ENCODE assay signal across 8 mouse cellular contexts in the genomic region with DNA sequence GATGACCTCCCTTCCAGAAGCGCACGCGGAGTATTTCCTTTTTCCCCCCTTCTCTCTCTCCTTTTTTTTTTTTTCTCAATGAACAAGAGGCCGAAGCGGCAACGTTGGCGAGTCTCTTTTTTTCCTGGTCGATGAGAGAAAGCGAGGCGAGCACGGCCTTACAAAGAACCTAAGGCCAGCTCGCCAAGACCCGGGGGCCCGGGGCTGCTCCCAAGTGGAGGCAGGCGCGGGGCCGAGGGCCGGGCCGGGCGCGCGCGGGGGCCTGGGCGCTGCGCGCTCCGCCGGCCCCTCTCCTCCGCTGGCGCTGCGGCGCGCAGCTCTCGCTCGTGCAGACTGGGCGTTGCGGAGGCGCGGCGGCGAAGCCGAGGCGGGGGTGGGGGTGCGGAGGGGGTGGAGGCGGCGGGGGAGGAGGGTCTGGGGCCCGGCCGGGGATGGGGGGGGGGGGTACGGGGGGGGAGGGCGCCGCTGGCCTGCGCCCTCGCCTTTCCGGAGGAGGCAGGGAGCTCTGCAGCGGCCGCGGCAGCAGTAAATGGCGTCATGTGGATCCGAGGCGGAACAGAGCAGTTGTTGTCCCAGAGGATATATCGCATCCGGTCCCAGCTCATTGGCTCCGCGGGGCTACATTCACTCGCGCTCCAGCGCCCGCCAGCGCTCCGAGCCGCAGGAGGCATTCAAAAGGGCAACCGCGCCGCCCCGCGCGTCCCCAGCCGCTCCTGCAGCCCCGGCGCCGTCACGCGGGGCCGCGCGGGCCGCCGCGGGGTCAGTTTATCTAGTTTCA. TPM values are rescaled to one million over a fixed set of nuclear protein-coding genes. Genes with fewer than 3 reads are reported as not detected.
DNase-seq lines count a peak whose midpoint lies in the region; ATAC-seq and TF ChIP-seq lines count a peak whose summit lies in the region.

Spry2 (minus strand) TSS at position 29 of the 778 bp plus-strand sequence.

- H3K9ac ChIP-seq in hindbrain, embryonic 13.5 days: peak within 1 kb of the TSS; percentile 96

- peak within 1 kb of the TSS; percentile 97 for H3K4me2 ChIP-seq in hindbrain, embryonic 13.5 days

- peak; percentile 89 for ATAC-seq in Patski
- peak; percentile 95 for ATAC-seq in hindbrain, embryonic 13.5 days (ENCODE audit: low FRiP score)

- in situ Hi-C loops in Patski (cut with MboI; ENCODE audit: low pct_unique_long_range_greater_than_20kb): no loop called here

- no peak for TF ChIP-seq CTCF in Patski (IDR thresholded peaks at IDR 0.05)

- H3K27ac ChIP-seq in hindbrain, embryonic 13.5 days: peak within 1 kb of the TSS; percentile 99

- peaks cover 7% of the 10 kb centered on the region; the same call in 1 of the 2 replicates for H3K36me3 ChIP-seq in hindbrain, embryonic 13.5 days

- no peaks in the 10 kb centered on the region for H3K27me3 ChIP-seq in Patski
- H3K27me3 ChIP-seq in hindbrain, embryonic 13.5 days: 0 out of 2 replicates have a peak, but pooled peaks cover 3% of the 10 kb centered on the region

- H3K4me1 ChIP-seq in hindbrain, embryonic 13.5 days (replicated peaks): peaks cover 30% of the 10 kb centered on the region

- H3K9me3 ChIP-seq in hindbrain, embryonic 13.5 days: no peaks in the 10 kb centered on the region

- CTCF ChIA-PET in Patski (lab: Charles Lee): interaction anchor here (1.3 to 1.7 kb wide), 3 partner anchors 25 to 422 kb away, joined by 3 to 6 read pairs (median 5); no protein-coding TSS in a partner anchor

- WGBS in hindbrain, embryonic 13.5 days: under 1% methylated on average over 57 of the region's 89 CpGs

- peak within 1 kb of the TSS; percentile 87 for H3K4me3 ChIP-seq in hindbrain, embryonic 13.5 days

- POLR2A ChIA-PET in Patski (lab: Charles Lee): interaction anchor here (0.7 to 1.1 kb wide), 4 partner anchors 12 to 424 kb away, joined by 3 read pairs; no protein-coding TSS in a partner anchor

- no peak for DNase-seq in Patski (ENCODE audit: low read depth, low spot score)
- peak; percentile 89 for DNase-seq in cerebellum, adult 9-11 months
- peak; percentile 68 to 84 for DNase-seq in frontal cortex, postnatal 25 days (ENCODE audit: low spot score in 2 of 2)
- peak; percentile 87 to 90 for DNase-seq in layer of hippocampus, postnatal 36 days
- DNase-seq in lung, postnatal 25 days (ENCODE audit: low spot score): peak; percentile 94
- DNase-seq in retina, embryonic 14.5 days (ENCODE audit: low spot score): peak; percentile 97
- DNase-seq in urinary bladder, adult 18-20 months (ENCODE audit: low spot score in 2 of 2): peak; percentile 67 to 87

RNA-seq across cellular contexts. Expression of gene Spry2, which starts in this region (rescaled TPM):
- 42.2 TPM for polyA plus RNA-seq in Patski (2021)
- 39.0 and 42.2 TPM in 2 replicates for polyA plus RNA-seq in hindbrain, embryonic 13.5 days (2015; fragmentation: Nextera tagmentation; extraction: Ambion mirVana)
- 10 to 100 TPM; 63.9 to 64.0 TPM for total RNA-seq in layer of hippocampus, postnatal 36 days (2021)
